Mouse (Mus musculus) embryonic facial prominence, embryonic 15.5 days (tissue): ENCODE data around the gene Dnali1. TPM values are rescaled to one million over a fixed set of nuclear protein-coding genes. Genes with fewer than 3 reads are reported as not detected.
A peak's percentile ranks its signal among the peaks of the same experiment; 100 is the strongest.

Experiments used
- ATAC-seq: fragments of 200-750 bp; cut with Nextera tagmentation; 2 replicates; pipeline ENCODE4 v1.8.0; 2017; ENCODE audit warnings: low read depth, moderate TSS enrichment; ENCODE audit not compliant: insufficient number of reproducible peaks, low FRiP score, low TSS enrichment
- H3K27ac ChIP-seq: fragments of 300-500 bp; sonication (generic); replicated peaks from 2 replicates; pipeline ENCODE4 v1.5.1; 2015; ENCODE audit warnings: mild to moderate bottlenecking, inconsistent platforms
- H3K27me3 ChIP-seq: fragments of 300-500 bp; sonication (generic); 2 replicates; pipeline ENCODE4 v1.6.1; 2015; ENCODE audit warnings: inconsistent platforms
- H3K36me3 ChIP-seq: fragments of 300-500 bp; sonication (generic); 2 replicates; pipeline ENCODE4 v1.6.1; 2015; ENCODE audit warnings: mild to moderate bottlenecking, inconsistent platforms
- H3K4me1 ChIP-seq: fragments of 300-500 bp; sonication (generic); 2 replicates; pipeline ENCODE4 v1.6.1; 2015; ENCODE audit warnings: inconsistent platforms
- H3K4me2 ChIP-seq: fragments of 300-500 bp; sonication (generic); replicated peaks from 2 replicates; pipeline ENCODE4 v1.6.1; 2015; ENCODE audit warnings: mild to moderate bottlenecking, inconsistent platforms
- H3K4me3 ChIP-seq: fragments of 300-500 bp; sonication (generic); replicated peaks from 2 replicates; pipeline ENCODE4 v1.5.1; 2015; ENCODE audit warnings: mild to moderate bottlenecking, inconsistent platforms
- H3K9ac ChIP-seq: fragments of 300-500 bp; sonication (generic); 2 replicates; pipeline ENCODE4 v1.6.1; 2015; ENCODE audit warnings: inconsistent platforms
- H3K9me3 ChIP-seq: fragments of 300-500 bp; sonication (generic); replicated peaks from 2 replicates; pipeline ENCODE4 v1.6.1; 2016; ENCODE audit warnings: inconsistent platforms
- WGBS: fragments of 180-500 bp; shearing (Covaris S2); methylation state at CpG from one replicate; pipeline ENCODE4 v1.1.7; 2015; 5-methylcytosine and 5-hydroxymethylcytosine counted together
- polyA plus RNA-seq: library from polyadenylated mRNA; unstranded; fragments of >200 nt; fragmentation: Nextera tagmentation; extraction: Ambion mirVana; gene quantifications from 2 replicates; pipeline ENCODE4 v1.2.1, GENCODE M21; 2015

Gene Dnali1
- polyA plus RNA-seq, 1 experiment from 2014 or later: 9.3 TPM

- Histone ChIP-seq H3K4me2 (peak overlapping the region; percentile 79), H3K4me1 (peaks cover 26% of the 10 kb centered on the region), H3K36me3 (peaks cover 5% of the 10 kb centered on the region; the same call in 1 of the 2 replicates), H3K4me3 (peak overlapping the region; percentile 80), H3K9me3 (no peaks in the 10 kb centered on the region), H3K27ac (no peak overlapping the region), H3K9ac (peak overlapping the region; percentile 73), H3K27me3 (peaks cover 13% of the 10 kb centered on the region)
- ATAC-seq: peak; percentile 91
- under 1% methylated on average over 50 of the region's 50 CpGs for WGBS
Observed at GRCm38 (mm10) chr4:125029891-125030614, 35.5 kb downstream of the Dnali1 start.

GRCm38 (mm10) chr4:125020780-125021538, 44.5 kb downstream of the Dnali1 start:
- Histone ChIP-seq H3K9ac (no peak overlapping the region), H3K4me3 (no peak overlapping the region), H3K27ac (0 out of 2 replicates have a peak overlapping the region, but pooled peaks have one; percentile 39), H3K27me3 (peaks cover 22% of the 10 kb centered on the region), H3K9me3 (no peaks in the 10 kb centered on the region), H3K4me2 (no peak overlapping the region), H3K36me3 (no peaks in the 10 kb centered on the region), H3K4me1 (peaks cover 16% of the 10 kb centered on the region; the same call in 1 of the 2 replicates)
- 18% methylated on average over 11 of the region's 11 CpGs for WGBS
- peak; percentile 69; the same call in 1 of the 2 replicates for ATAC-seq

- ATAC-seq: no peak
- Histone ChIP-seq H3K9me3 (no peaks in the 10 kb centered on the region), H3K4me3 (no peak overlapping the region), H3K4me1 (peaks cover 20% of the 10 kb centered on the region; the same call in 1 of the 2 replicates), H3K9ac (no peak overlapping the region), H3K27me3 (peaks cover 13% of the 10 kb centered on the region), H3K36me3 (no peaks in the 10 kb centered on the region), H3K27ac (no peak overlapping the region), H3K4me2 (no peak overlapping the region)
- 50% methylated on average over 11 of the region's 11 CpGs for WGBS
Observed at GRCm38 (mm10) chr4:125017431-125017830, 48.1 kb downstream of the Dnali1 start.

- 65% methylated on average over 10 of the region's 10 CpGs for WGBS
Observed at GRCm38 (mm10) chr4:125015806-125016635, 49.5 kb downstream of the Dnali1 start, which contains the start of gene Gnl2. Gnl2 (plus strand) TSS chr4:125016585.

GRCm38 (mm10) chr4:125008712-125009111, 56.8 kb downstream of the Dnali1 start:
- peaks cover 61% of the 10 kb centered on the region for H3K27me3 ChIP-seq
- H3K4me2 ChIP-seq: no peak overlapping the region
- WGBS: 44% methylated on average over 8 of the region's 8 CpGs

More at GRCm38 (mm10) chr4:125015806-125016635, 49.5 kb downstream of the Dnali1 start, which contains the start of gene Gnl2:
- H3K9ac ChIP-seq: no peak within 1 kb of the TSS
- no peaks in the 10 kb centered on the region for H3K36me3 ChIP-seq
- no peak within 1 kb of the TSS for H3K4me3 ChIP-seq
- no peak within 1 kb of the TSS for H3K27ac ChIP-seq
- peaks cover 16% of the 10 kb centered on the region for H3K27me3 ChIP-seq
- H3K4me1 ChIP-seq: peaks cover 16% of the 10 kb centered on the region; the same call in 1 of the 2 replicates
- no peak within 1 kb of the TSS for H3K4me2 ChIP-seq
- no peak for ATAC-seq
- H3K9me3 ChIP-seq: no peaks in the 10 kb centered on the region

GRCm38 (mm10) chr4:125008220-125008619, 57.3 kb downstream of the Dnali1 start:
- H3K27me3 ChIP-seq: peaks cover 61% of the 10 kb centered on the region
- 63% methylated on average over 6 of the region's 6 CpGs for WGBS
- no peak for ATAC-seq

More at GRCm38 (mm10) chr4:125008712-125009111, 56.8 kb downstream of the Dnali1 start:
- Histone ChIP-seq H3K4me1 (peaks cover 11% of the 10 kb centered on the region), H3K4me3 (no peak overlapping the region), H3K27ac (no peak overlapping the region), H3K36me3 (no peaks in the 10 kb centered on the region), H3K9ac (no peak overlapping the region), H3K9me3 (no peaks in the 10 kb centered on the region)
- ATAC-seq: no peak

GRCm38 (mm10) chr4:125007460-125007859, 58.0 kb downstream of the Dnali1 start:
- H3K4me3 ChIP-seq: no peak overlapping the region
- peaks cover 55% of the 10 kb centered on the region for H3K27me3 ChIP-seq
- peaks cover 11% of the 10 kb centered on the region for H3K4me1 ChIP-seq
- H3K27ac ChIP-seq: no peak overlapping the region
- H3K4me2 ChIP-seq: no peak overlapping the region
- no peaks in the 10 kb centered on the region for H3K36me3 ChIP-seq
- H3K9me3 ChIP-seq: no peaks in the 10 kb centered on the region
- H3K9ac ChIP-seq: no peak overlapping the region
- WGBS: 42% methylated on average over 15 of the region's 15 CpGs
- ATAC-seq: no peak

More at GRCm38 (mm10) chr4:125008220-125008619, 57.3 kb downstream of the Dnali1 start:
- H3K9ac ChIP-seq: no peak overlapping the region
- H3K9me3 ChIP-seq: no peaks in the 10 kb centered on the region
- H3K4me3 ChIP-seq: no peak overlapping the region
- no peaks in the 10 kb centered on the region for H3K36me3 ChIP-seq
- peaks cover 11% of the 10 kb centered on the region for H3K4me1 ChIP-seq
- H3K27ac ChIP-seq: no peak overlapping the region
- H3K4me2 ChIP-seq: no peak overlapping the region

Other genes starting within 250 kb of the Dnali1 start
- gene Yrdc, start 215.0 kb downstream of the Dnali1 start, polyA plus RNA-seq: 37.3 and 37.6 TPM in 2 replicates
- 57.9 and 59.1 TPM in 2 replicates for gene 1110065P20Rik, start 214.5 kb downstream of the Dnali1 start, polyA plus RNA-seq
- 1.2 and 1.5 TPM in 2 replicates for gene Maneal, start 203.5 kb downstream of the Dnali1 start, polyA plus RNA-seq
- 0.04 and 0.09 TPM in 2 replicates for gene Epha10, start 184.8 kb downstream of the Dnali1 start, polyA plus RNA-seq
- gene 9930104L06Rik, start 128.7 kb downstream of the Dnali1 start, polyA plus RNA-seq: 12.4 and 16.7 TPM in 2 replicates
- gene Cdca8, start 126.4 kb downstream of the Dnali1 start, polyA plus RNA-seq: 100.0 and 102 TPM in 2 replicates
- gene Rspo1, start 79.3 kb downstream of the Dnali1 start, polyA plus RNA-seq: 21.7 and 23.5 TPM in 2 replicates
- 85.9 and 102 TPM in 2 replicates for gene Gnl2, start 49.1 kb downstream of the Dnali1 start, polyA plus RNA-seq
- gene Snip1, start 969 bp upstream of the Dnali1 start, polyA plus RNA-seq: 31.0 and 31.9 TPM in 2 replicates
- gene Meaf6, start 19.4 kb upstream of the Dnali1 start, polyA plus RNA-seq: 56.3 and 59.1 TPM in 2 replicates
- 1.7 and 2.1 TPM in 2 replicates for gene Zc3h12a, start 62.1 kb upstream of the Dnali1 start, polyA plus RNA-seq